Mouse (Mus musculus): ENCODE measurements around the gene Gm21060.
"Not testable (repeated sequence)": the region's sequence is repeated elsewhere in the genome, so short reads cannot be mapped to it uniquely, and the experiment has no call there.

The Gm21060 gene

DNA sequence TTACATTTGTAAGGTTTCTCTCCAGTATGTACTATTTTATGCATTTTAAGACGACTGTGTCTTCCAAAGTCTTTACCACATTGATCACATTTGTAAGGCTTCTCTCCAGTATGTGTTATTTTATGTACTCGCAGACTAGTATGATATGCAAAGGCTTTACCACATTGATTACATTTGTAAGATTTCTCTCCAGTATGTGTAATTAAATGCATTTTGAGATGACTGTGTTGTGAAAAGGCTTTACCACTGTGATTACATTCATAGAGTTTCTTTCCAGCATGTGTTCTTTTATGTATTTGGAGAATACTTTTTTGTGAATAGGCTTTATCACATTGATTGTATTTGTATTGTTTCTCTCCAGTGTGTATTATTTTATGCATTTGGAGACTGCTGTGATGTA, at the start of gene Gm21060:
Gm21060 (minus strand) TSS at position 101 of the 400 bp plus-strand sequence.
- DNase-seq (ENCODE audit: low read depth, low spot score), result no peak

DNA sequence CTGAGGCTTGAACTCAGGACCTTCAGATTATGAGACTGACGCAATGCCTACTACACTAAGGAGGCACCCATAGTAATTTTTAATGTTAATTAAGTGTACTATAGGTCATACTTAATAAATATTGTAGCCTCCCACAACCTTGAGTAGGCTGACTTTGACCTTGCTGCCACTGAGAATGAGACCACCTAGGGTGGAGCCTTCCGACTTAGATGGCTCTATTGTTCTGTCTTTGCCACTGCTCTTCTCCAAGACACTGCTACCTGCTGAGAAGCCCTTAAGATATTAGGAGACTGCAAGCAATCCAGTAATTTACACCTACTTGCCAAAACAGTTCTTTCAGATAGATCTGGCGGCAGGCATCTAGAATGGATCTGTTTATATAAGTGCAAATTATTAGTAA, 24.0 kb upstream of the Gm21060 start:
- peak; percentile 85 for DNase-seq (ENCODE audit: low read depth, low spot score)

DNA sequence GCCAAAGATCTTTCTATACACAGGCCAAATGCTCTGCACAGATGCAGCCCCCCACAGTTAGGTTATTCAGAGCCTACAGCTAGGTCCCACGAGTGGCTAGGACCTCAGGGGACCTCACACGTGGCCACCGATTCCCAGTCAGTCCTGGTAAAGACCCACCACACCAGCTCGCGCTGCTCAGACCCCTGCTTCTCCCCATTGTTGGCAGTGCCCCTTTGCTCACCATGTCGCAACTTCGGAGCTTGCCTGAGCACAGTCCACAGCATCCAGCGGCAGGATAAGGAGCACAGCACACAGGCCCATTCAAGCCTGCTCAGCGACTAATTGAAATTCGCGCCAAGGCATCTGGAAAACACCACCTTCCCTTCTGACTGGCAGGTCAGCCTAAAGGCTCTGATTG, 16.3 kb upstream of the Gm21060 start:
- DNase-seq (ENCODE audit: low read depth, low spot score), result peak; percentile 82

- peak; percentile 12 for DNase-seq (ENCODE audit: low read depth, low spot score)
Measured at GRCm38 (mm10) chr19:61312400-61312799, 15.5 kb upstream of the Gm21060 start.

DNA sequence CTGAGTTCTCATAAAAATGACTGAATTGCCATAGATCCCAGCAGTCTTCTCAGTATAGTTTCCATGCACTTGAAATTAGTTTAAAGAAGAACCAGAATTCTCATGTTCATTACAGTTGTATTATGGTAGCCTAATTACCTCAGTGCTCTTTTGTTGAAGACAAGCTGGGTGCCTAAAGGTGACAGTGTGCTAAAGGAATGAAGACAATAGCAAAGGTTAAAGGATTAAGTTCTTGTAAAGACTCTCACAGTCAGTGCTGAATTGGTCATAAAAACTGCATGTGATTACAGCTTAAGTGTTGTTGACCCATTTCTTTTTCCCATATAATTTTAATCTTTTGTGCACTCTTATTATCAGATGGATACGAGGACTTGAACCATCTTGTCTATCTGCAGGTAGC, 11.2 kb upstream of the Gm21060 start:
- peak; percentile 70 for DNase-seq (ENCODE audit: low read depth, low spot score)

GRCm38 (mm10) chr19:61285033-61285432, 11.8 kb downstream of the Gm21060 start:
- peak; percentile 97 for DNase-seq (ENCODE audit: low read depth, low spot score)

DNA sequence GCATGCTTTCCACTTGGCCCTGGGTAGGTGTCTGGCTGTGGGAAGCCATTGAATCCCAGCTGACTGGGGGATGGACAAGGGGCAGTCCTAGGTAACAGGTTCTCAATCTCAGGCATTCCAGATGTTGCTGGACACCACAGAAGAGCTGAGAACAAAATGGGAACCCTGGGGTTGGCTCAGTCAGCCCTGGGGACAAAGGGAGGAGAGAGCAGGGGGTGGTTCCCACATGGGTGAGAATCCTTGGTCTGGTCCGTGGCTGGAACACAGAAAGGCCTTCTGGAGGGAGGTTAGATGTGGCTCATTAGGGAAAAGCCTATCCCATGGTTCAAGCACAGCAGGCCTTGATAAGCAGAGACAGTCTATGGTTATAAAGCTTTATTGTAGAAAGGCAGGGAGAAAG, 13.3 kb downstream of the Gm21060 start:
- peak; percentile 51 for DNase-seq (ENCODE audit: low read depth, low spot score)

- DNase-seq (ENCODE audit: low read depth, low spot score), result no peak
Measured at GRCm38 (mm10) chr19:61275446-61275845, 21.4 kb downstream of the Gm21060 start.

DNA sequence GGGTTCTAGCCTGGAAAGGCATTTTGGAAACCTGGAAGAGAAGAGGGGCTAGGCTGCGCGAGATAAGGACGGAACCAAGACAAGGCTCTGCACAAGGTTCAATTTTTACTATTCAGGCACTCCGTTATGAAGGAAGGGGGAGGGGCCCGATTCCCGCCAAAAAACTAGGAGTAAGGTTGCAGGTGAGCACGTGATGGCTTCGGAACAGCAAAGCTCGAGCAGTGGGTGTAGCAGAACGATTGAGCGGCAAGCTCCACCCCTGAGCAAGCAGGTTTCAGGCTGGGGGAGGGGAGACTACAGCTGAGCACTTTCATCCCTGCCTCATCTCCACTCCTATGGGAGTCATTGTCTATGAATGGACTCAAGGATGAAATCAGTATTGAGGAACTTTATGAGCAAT, 27.7 kb downstream of the Gm21060 start:
- DNase-seq (ENCODE audit: low read depth, low spot score), result peak; percentile 83

- DNase-seq (ENCODE audit: low read depth, low spot score), result no peak
Measured at GRCm38 (mm10) chr19:61267141-61267540, 29.7 kb downstream of the Gm21060 start.

- DNase-seq (ENCODE audit: low read depth, low spot score), result peak; percentile 80
Measured at GRCm38 (mm10) chr19:61266651-61267050, 30.2 kb downstream of the Gm21060 start.

DNA sequence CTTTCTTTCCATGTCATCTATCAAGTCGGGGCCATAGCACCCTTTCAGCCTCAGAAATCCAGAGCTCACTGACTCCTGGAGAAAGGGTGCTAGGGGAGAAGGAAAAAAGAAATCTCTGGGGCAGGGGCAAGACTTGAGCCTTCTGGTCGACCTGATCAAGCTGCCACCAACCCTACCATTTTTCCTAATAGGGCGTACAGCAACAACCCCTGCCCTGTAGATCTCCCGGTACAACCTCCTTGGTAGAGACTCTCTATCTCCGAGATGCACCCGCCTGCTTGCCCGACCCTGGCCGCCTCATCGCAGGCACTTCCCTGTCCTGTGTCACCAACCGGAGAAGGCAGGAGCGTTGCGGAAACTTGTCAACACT, 30.6 kb downstream of the Gm21060 start:
- peak; percentile 60 for DNase-seq (ENCODE audit: low read depth, low spot score)

DNA sequence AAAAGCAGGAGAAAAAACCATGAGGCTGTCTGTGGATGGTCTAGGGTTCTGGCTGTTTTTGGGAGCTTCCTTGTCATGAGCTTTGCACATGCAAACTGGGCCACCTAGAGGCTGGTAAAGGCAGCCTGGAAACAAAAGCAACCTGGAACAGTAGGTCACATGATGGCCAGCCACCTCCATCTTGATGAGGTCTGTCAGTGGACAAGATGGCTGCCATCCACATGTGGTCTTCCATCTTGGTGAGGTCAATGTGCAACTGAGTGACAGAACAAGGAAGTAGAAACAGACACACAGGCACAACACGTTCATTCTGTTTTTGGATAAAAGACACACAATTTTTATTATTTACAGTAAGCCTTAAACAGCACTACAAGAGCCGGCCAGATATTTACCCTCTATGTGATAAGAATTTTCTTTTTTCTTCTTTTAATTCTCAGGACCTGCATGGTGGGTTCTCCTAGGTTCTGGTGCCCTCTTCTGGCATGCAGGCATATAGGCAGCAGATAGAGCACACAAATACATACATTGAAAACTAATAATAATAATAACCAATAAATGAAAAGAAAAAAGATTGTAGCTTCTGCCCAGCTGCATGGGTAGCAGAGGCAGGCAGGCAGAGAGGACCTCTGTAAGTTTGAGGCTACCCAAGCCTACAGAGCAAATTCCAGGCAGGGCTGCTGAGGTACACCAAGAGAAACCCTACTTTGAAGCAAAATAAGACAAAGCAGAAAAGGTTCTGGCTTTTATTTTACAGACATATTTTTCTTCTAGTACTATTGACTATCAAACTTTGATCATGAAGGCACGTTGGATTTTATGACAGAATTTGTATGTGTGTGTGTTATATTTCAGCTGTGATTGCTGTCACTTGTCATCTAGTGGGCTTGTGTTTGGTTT, 31.3 kb downstream of the Gm21060 start:
- DNase-seq (ENCODE audit: low read depth, low spot score), result peak; percentile 99

GRCm38 (mm10) chr19:61264933-61265332, 31.9 kb downstream of the Gm21060 start:
- no peak for DNase-seq (ENCODE audit: low read depth, low spot score)

GRCm38 (mm10) chr19:61264227-61264626, 32.6 kb downstream of the Gm21060 start:
- peak; percentile 71 for DNase-seq (ENCODE audit: low read depth, low spot score)

GRCm38 (mm10) chr19:61261241-61261640, 35.6 kb downstream of the Gm21060 start:
- no peak for DNase-seq (ENCODE audit: low read depth, low spot score)

- peak; percentile 18 for DNase-seq (ENCODE audit: low read depth, low spot score)
Measured at GRCm38 (mm10) chr19:61257733-61258132, 39.1 kb downstream of the Gm21060 start.

- no peak for DNase-seq (ENCODE audit: low read depth, low spot score)
Measured at GRCm38 (mm10) chr19:61256166-61256887, 40.5 kb downstream of the Gm21060 start.

GRCm38 (mm10) chr19:61247334-61247733, 49.5 kb downstream of the Gm21060 start:
- not testable (repeated sequence) for DNase-seq (ENCODE audit: low read depth, low spot score)

Measured in R1 (cell line).